Mouse (Mus musculus) megakaryocyte progenitor cell, adult 5-6 weeks (primary cell): ENCODE results near the gene Cdc42bpg. TPM values are rescaled to one million over a fixed set of nuclear protein-coding genes. Genes with fewer than 3 reads are reported as not detected.
A peak's percentile ranks its signal among the peaks of the same experiment; 100 is the strongest.

Experiments used
- ATAC-seq: replicated peaks from 2 replicates; pipeline ENCODE4 v1.8.0; 2016; ENCODE audit warnings: mild to moderate bottlenecking, moderate TSS enrichment, inconsistent platforms; ENCODE audit not compliant: poor library complexity
- total RNA-seq, 2 experiments: library from RNA; stranded (forward) in 1 of 2; stranded (reverse) in 1 of 2; fragments of 157-497, 149-512 nt in 1 of 2; fragments of 200-1000 nt in 1 of 2; gene quantifications; 2 replicates each; pipeline versions ENCODE4 v1.2.3 to v1.2.4; 2015 to 2017

The Cdc42bpg gene
- total RNA-seq, 2 experiments from 2014 or later, result 1.3 to 3.2 TPM

GRCm38 (mm10) chr19:6321786-6322621, 15.7 kb downstream of the Cdc42bpg start:
- ATAC-seq, result no peak

GRCm38 (mm10) chr19:6324751-6325150, 18.5 kb downstream of the Cdc42bpg start:
- no peak for ATAC-seq

- ATAC-seq, result peak; percentile 15; the same call in 1 of the 2 replicates
Observed at GRCm38 (mm10) chr19:6331178-6331577, 24.9 kb downstream of the Cdc42bpg start.

GRCm38 (mm10) chr19:6331719-6332516, 25.7 kb downstream of the Cdc42bpg start:
- ATAC-seq, result peak; percentile 59

- ATAC-seq, result 0 out of 2 replicates have a peak, but pooled peaks have one; percentile 0
Observed at GRCm38 (mm10) chr19:6333761-6334595, 27.7 kb downstream of the Cdc42bpg start.

- peak; percentile 90 for ATAC-seq
Observed at GRCm38 (mm10) chr19:6334673-6335457, 28.6 kb downstream of the Cdc42bpg start, which contains the start of gene Men1. Gene Men1, plus strand, starts transcription at chr19:6334979.

GRCm38 (mm10) chr19:6335458-6335827, 29.2 kb downstream of the Cdc42bpg start:
- ATAC-seq, result no peak

GRCm38 (mm10) chr19:6336920-6337319, 30.7 kb downstream of the Cdc42bpg start:
- ATAC-seq, result no peak

- no peak for ATAC-seq
Observed at GRCm38 (mm10) chr19:6338171-6338570, 31.9 kb downstream of the Cdc42bpg start.

- no peak for ATAC-seq
Observed at GRCm38 (mm10) chr19:6338716-6339115, 32.5 kb downstream of the Cdc42bpg start.

- no peak for ATAC-seq
Observed at GRCm38 (mm10) chr19:6339191-6339590, 32.9 kb downstream of the Cdc42bpg start.

- ATAC-seq, result peak; percentile 72
Observed at GRCm38 (mm10) chr19:6339890-6340504, 33.7 kb downstream of the Cdc42bpg start.

- ATAC-seq, result peak; percentile 65
Observed at GRCm38 (mm10) chr19:6340524-6341452, 34.5 kb downstream of the Cdc42bpg start, which contains the start of gene Map4k2. Gene Map4k2, plus strand, starts transcription at chr19:6341135.

GRCm38 (mm10) chr19:6341453-6342077, 35.3 kb downstream of the Cdc42bpg start:
- ATAC-seq, result no peak

GRCm38 (mm10) chr19:6342276-6342933, 36.1 kb downstream of the Cdc42bpg start:
- ATAC-seq, result no peak

- no peak for ATAC-seq
Observed at GRCm38 (mm10) chr19:6343066-6343925, 37.0 kb downstream of the Cdc42bpg start.
